Mouse (Mus musculus) left cerebral cortex, adult 8-10 months (tissue): ENCODE results near the gene Fis1. TPM values are rescaled to one million over a fixed set of nuclear protein-coding genes. Genes with fewer than 3 reads are reported as not detected.
A peak's percentile ranks its signal among the peaks of the same experiment; 100 is the strongest.

ENCODE experiments used
- DNase-seq, 2 experiments: peaks; one replicate each; pipeline ENCODE4 v3.0.0; 2022; ENCODE audit warnings: low spot score in 2 of 2
- total RNA-seq, 4 experiments: library from RNA; stranded (reverse); gene quantifications; 2 replicates each; pipeline ENCODE4 v1.2.4; 2022

Fis1 gene
- total RNA-seq, 4 experiments from 2014 or later = 256 to 283 (median 275) TPM

- no peak for DNase-seq
Observed at GRCm38 (mm10) chr5:136967592-136967991, 14.5 kb downstream of the Fis1 start.

GRCm38 (mm10) chr5:136970703-136971102, 17.6 kb downstream of the Fis1 start:
- no peak for DNase-seq

- no peak for DNase-seq
Observed at GRCm38 (mm10) chr5:136973670-136974069, 20.6 kb downstream of the Fis1 start.

GRCm38 (mm10) chr5:136977769-136978168, 24.7 kb downstream of the Fis1 start:
- DNase-seq = no peak

- DNase-seq = no peak
Observed at GRCm38 (mm10) chr5:136979762-136980161, 26.7 kb downstream of the Fis1 start.

- DNase-seq = no peak
Observed at GRCm38 (mm10) chr5:136980974-136981373, 27.9 kb downstream of the Fis1 start.

- DNase-seq = no peak
Observed at GRCm38 (mm10) chr5:136982338-136982930, 29.4 kb downstream of the Fis1 start.

- DNase-seq = no peak
Observed at GRCm38 (mm10) chr5:136984828-136985227, 31.8 kb downstream of the Fis1 start.

- peak in 1 of 2 experiments; percentile 97 for DNase-seq
Observed at GRCm38 (mm10) chr5:136986695-136987137, 33.6 kb downstream of the Fis1 start, which contains the start of gene Plod3. Gene Plod3, plus strand, starts transcription at chr5:136987019.

- DNase-seq = peak; percentile 82
Observed at GRCm38 (mm10) chr5:136987138-136987933, 34.3 kb downstream of the Fis1 start.

GRCm38 (mm10) chr5:136987934-136988271, 34.8 kb downstream of the Fis1 start, which contains the start of gene Znhit1:
Gene Znhit1, minus strand, starts transcription at chr5:136988021.
- DNase-seq = no peak

- no peak for DNase-seq
Observed at GRCm38 (mm10) chr5:136988420-136988819, 35.3 kb downstream of the Fis1 start.

GRCm38 (mm10) chr5:136989801-136990200, 36.7 kb downstream of the Fis1 start:
- DNase-seq = no peak

- DNase-seq = no peak
Observed at GRCm38 (mm10) chr5:136999449-136999848, 46.4 kb downstream of the Fis1 start.

GRCm38 (mm10) chr5:137000612-137001011, 47.5 kb downstream of the Fis1 start:
- no peak for DNase-seq

GRCm38 (mm10) chr5:137007276-137007675, 54.2 kb downstream of the Fis1 start:
- DNase-seq = no peak

- no peak for DNase-seq
Observed at GRCm38 (mm10) chr5:137009988-137010387, 56.9 kb downstream of the Fis1 start.

- DNase-seq = no peak
Observed at GRCm38 (mm10) chr5:137012401-137012950, 59.4 kb downstream of the Fis1 start.
